Mouse (Mus musculus): ENCODE results near the gene Ptpn3. TPM values are rescaled to one million over a fixed set of nuclear protein-coding genes. Genes with fewer than 3 reads are reported as not detected.

Ptpn3 gene
- polyA plus RNA-seq, 1 experiment from 2014 or later = 1.0 TPM

- H3K4me2 ChIP-seq (ENCODE audit: low read depth, low read length) = no peak overlapping the region
- no peaks in the 10 kb centered on the region for H3K36me3 ChIP-seq (ENCODE audit: control insufficient read depth, insufficient read depth)
- 72% methylated on average over 10 of the region's 10 CpGs for WGBS (ENCODE audit: insufficient replicate concordance)
- H3K9me3 ChIP-seq (replicated peaks; ENCODE audit: control insufficient read depth, low read length) = no peaks in the 10 kb centered on the region
- H3K27me3 ChIP-seq (ENCODE audit: control insufficient read depth, insufficient read depth, low read depth, low read length) = no peaks in the 10 kb centered on the region
- ATAC-seq (ENCODE audit: low read depth) = no peak
- no peaks in the 10 kb centered on the region for H3K4me1 ChIP-seq (ENCODE audit: control insufficient read depth, low read depth, low read length)
- no peak overlapping the region for H3K4me3 ChIP-seq (ENCODE audit: low read depth, low read length)
- H3K9ac ChIP-seq (ENCODE audit: low read depth, low read length) = no peak overlapping the region
- no peak overlapping the region for H3K27ac ChIP-seq (ENCODE audit: low read length)
Observed at GRCm38 (mm10) chr4:57240934-57241333, 60.7 kb downstream of the Ptpn3 start.

GRCm38 (mm10) chr4:57240100-57240499, 61.5 kb downstream of the Ptpn3 start:
- ATAC-seq (ENCODE audit: low read depth) = no peak
- no peak overlapping the region for H3K4me3 ChIP-seq (ENCODE audit: low read depth, low read length)
- H3K27ac ChIP-seq (ENCODE audit: low read length) = no peak overlapping the region
- H3K27me3 ChIP-seq (ENCODE audit: control insufficient read depth, insufficient read depth, low read depth, low read length) = no peaks in the 10 kb centered on the region
- no peaks in the 10 kb centered on the region for H3K9me3 ChIP-seq (replicated peaks; ENCODE audit: control insufficient read depth, low read length)
- H3K4me1 ChIP-seq (ENCODE audit: control insufficient read depth, low read depth, low read length) = no peaks in the 10 kb centered on the region
- no peak overlapping the region for H3K9ac ChIP-seq (ENCODE audit: low read depth, low read length)
- no peak overlapping the region for H3K4me2 ChIP-seq (ENCODE audit: low read depth, low read length)
- no peaks in the 10 kb centered on the region for H3K36me3 ChIP-seq (ENCODE audit: control insufficient read depth, insufficient read depth)
- 68% methylated on average over 7 of the region's 7 CpGs for WGBS (ENCODE audit: insufficient replicate concordance)

GRCm38 (mm10) chr4:57239112-57239511, 62.5 kb downstream of the Ptpn3 start:
- Histone ChIP-seq H3K36me3 (ENCODE audit: control insufficient read depth, insufficient read depth) (no peaks in the 10 kb centered on the region), H3K4me1 (ENCODE audit: control insufficient read depth, low read depth, low read length) (no peaks in the 10 kb centered on the region), H3K27ac (ENCODE audit: low read length) (no peak overlapping the region), H3K9ac (ENCODE audit: low read depth, low read length) (no peak overlapping the region), H3K27me3 (ENCODE audit: control insufficient read depth, insufficient read depth, low read depth, low read length) (no peaks in the 10 kb centered on the region), H3K4me3 (ENCODE audit: low read depth, low read length) (no peak overlapping the region), H3K4me2 (ENCODE audit: low read depth, low read length) (no peak overlapping the region), H3K9me3 (replicated peaks; ENCODE audit: control insufficient read depth, low read length) (no peaks in the 10 kb centered on the region)
- 52% methylated on average over 6 of the region's 6 CpGs for WGBS (ENCODE audit: insufficient replicate concordance)
- ATAC-seq (ENCODE audit: low read depth) = no peak

GRCm38 (mm10) chr4:57238118-57238517, 63.5 kb downstream of the Ptpn3 start:
- no peak overlapping the region for H3K27ac ChIP-seq (ENCODE audit: low read length)
- no peaks in the 10 kb centered on the region for H3K4me1 ChIP-seq (ENCODE audit: control insufficient read depth, low read depth, low read length)
- H3K4me3 ChIP-seq (ENCODE audit: low read depth, low read length) = no peak overlapping the region
- H3K9ac ChIP-seq (ENCODE audit: low read depth, low read length) = no peak overlapping the region
- no peak overlapping the region for H3K4me2 ChIP-seq (ENCODE audit: low read depth, low read length)
- no peaks in the 10 kb centered on the region for H3K9me3 ChIP-seq (replicated peaks; ENCODE audit: control insufficient read depth, low read length)
- H3K27me3 ChIP-seq (ENCODE audit: control insufficient read depth, insufficient read depth, low read depth, low read length) = no peaks in the 10 kb centered on the region
- no peaks in the 10 kb centered on the region for H3K36me3 ChIP-seq (ENCODE audit: control insufficient read depth, insufficient read depth)
- no peak for ATAC-seq (ENCODE audit: low read depth)
- WGBS (ENCODE audit: insufficient replicate concordance) = 70% methylated on average over 7 of the region's 7 CpGs

GRCm38 (mm10) chr4:57236513-57236912, 65.1 kb downstream of the Ptpn3 start:
- ATAC-seq (ENCODE audit: low read depth) = no peak
- Histone ChIP-seq H3K9me3 (replicated peaks; ENCODE audit: control insufficient read depth, low read length) (no peaks in the 10 kb centered on the region), H3K4me1 (ENCODE audit: control insufficient read depth, low read depth, low read length) (no peaks in the 10 kb centered on the region), H3K4me2 (ENCODE audit: low read depth, low read length) (no peak overlapping the region), H3K27ac (ENCODE audit: low read length) (no peak overlapping the region), H3K36me3 (ENCODE audit: control insufficient read depth, insufficient read depth) (no peaks in the 10 kb centered on the region), H3K9ac (ENCODE audit: low read depth, low read length) (no peak overlapping the region), H3K27me3 (ENCODE audit: control insufficient read depth, insufficient read depth, low read depth, low read length) (no peaks in the 10 kb centered on the region), H3K4me3 (ENCODE audit: low read depth, low read length) (no peak overlapping the region)
- 33% methylated on average over 5 of the region's 5 CpGs for WGBS (ENCODE audit: insufficient replicate concordance)

GRCm38 (mm10) chr4:57235741-57236140, 65.9 kb downstream of the Ptpn3 start:
- H3K4me2 ChIP-seq (ENCODE audit: low read depth, low read length) = no peak overlapping the region
- no peaks in the 10 kb centered on the region for H3K4me1 ChIP-seq (ENCODE audit: control insufficient read depth, low read depth, low read length)
- H3K27me3 ChIP-seq (ENCODE audit: control insufficient read depth, insufficient read depth, low read depth, low read length) = no peaks in the 10 kb centered on the region
- H3K9ac ChIP-seq (ENCODE audit: low read depth, low read length) = no peak overlapping the region
- H3K4me3 ChIP-seq (ENCODE audit: low read depth, low read length) = no peak overlapping the region
- no peaks in the 10 kb centered on the region for H3K9me3 ChIP-seq (replicated peaks; ENCODE audit: control insufficient read depth, low read length)
- no peak overlapping the region for H3K27ac ChIP-seq (ENCODE audit: low read length)
- no peaks in the 10 kb centered on the region for H3K36me3 ChIP-seq (ENCODE audit: control insufficient read depth, insufficient read depth)
- ATAC-seq (ENCODE audit: low read depth) = no peak
- WGBS (ENCODE audit: insufficient replicate concordance) = 72% methylated on average over 4 of the region's 4 CpGs

GRCm38 (mm10) chr4:57234348-57234747, 67.3 kb downstream of the Ptpn3 start:
- Histone ChIP-seq H3K27me3 (ENCODE audit: control insufficient read depth, insufficient read depth, low read depth, low read length) (no peaks in the 10 kb centered on the region), H3K4me3 (ENCODE audit: low read depth, low read length) (no peak overlapping the region), H3K9me3 (replicated peaks; ENCODE audit: control insufficient read depth, low read length) (no peaks in the 10 kb centered on the region), H3K27ac (ENCODE audit: low read length) (no peak overlapping the region), H3K4me1 (ENCODE audit: control insufficient read depth, low read depth, low read length) (no peaks in the 10 kb centered on the region), H3K36me3 (ENCODE audit: control insufficient read depth, insufficient read depth) (no peaks in the 10 kb centered on the region), H3K4me2 (ENCODE audit: low read depth, low read length) (no peak overlapping the region), H3K9ac (ENCODE audit: low read depth, low read length) (no peak overlapping the region)
- no peak for ATAC-seq (ENCODE audit: low read depth)
- 61% methylated on average over 7 of the region's 7 CpGs for WGBS (ENCODE audit: insufficient replicate concordance)

- H3K27ac ChIP-seq (ENCODE audit: low read length) = no peak overlapping the region
Observed at GRCm38 (mm10) chr4:57232439-57232838, 69.2 kb downstream of the Ptpn3 start.

GRCm38 (mm10) chr4:57231323-57231722, 70.3 kb downstream of the Ptpn3 start:
- Histone ChIP-seq H3K4me3 (ENCODE audit: low read depth, low read length) (no peak overlapping the region), H3K27ac (ENCODE audit: low read length) (no peak overlapping the region), H3K36me3 (ENCODE audit: control insufficient read depth, insufficient read depth) (no peaks in the 10 kb centered on the region), H3K4me2 (ENCODE audit: low read depth, low read length) (no peak overlapping the region), H3K9ac (ENCODE audit: low read depth, low read length) (no peak overlapping the region), H3K4me1 (ENCODE audit: control insufficient read depth, low read depth, low read length) (no peaks in the 10 kb centered on the region), H3K27me3 (ENCODE audit: control insufficient read depth, insufficient read depth, low read depth, low read length) (no peaks in the 10 kb centered on the region), H3K9me3 (replicated peaks; ENCODE audit: control insufficient read depth, low read length) (no peaks in the 10 kb centered on the region)
- 65% methylated on average over 9 of the region's 9 CpGs for WGBS (ENCODE audit: insufficient replicate concordance)
- ATAC-seq (ENCODE audit: low read depth) = no peak

More at GRCm38 (mm10) chr4:57232439-57232838, 69.2 kb downstream of the Ptpn3 start:
- Histone ChIP-seq H3K9ac (ENCODE audit: low read depth, low read length) (no peak overlapping the region), H3K27me3 (ENCODE audit: control insufficient read depth, insufficient read depth, low read depth, low read length) (no peaks in the 10 kb centered on the region), H3K4me2 (ENCODE audit: low read depth, low read length) (no peak overlapping the region), H3K36me3 (ENCODE audit: control insufficient read depth, insufficient read depth) (no peaks in the 10 kb centered on the region), H3K9me3 (replicated peaks; ENCODE audit: control insufficient read depth, low read length) (no peaks in the 10 kb centered on the region), H3K4me1 (ENCODE audit: control insufficient read depth, low read depth, low read length) (no peaks in the 10 kb centered on the region), H3K4me3 (ENCODE audit: low read depth, low read length) (no peak overlapping the region)
- 80% methylated on average over 8 of the region's 8 CpGs for WGBS (ENCODE audit: insufficient replicate concordance)
- no peak for ATAC-seq (ENCODE audit: low read depth)

Data from liver, embryonic 16.5 days (tissue).